Mouse (Mus musculus) forebrain, embryonic 11.5 days (tissue): ENCODE data around the gene Synpr. TPM values are rescaled to one million over a fixed set of nuclear protein-coding genes. Genes with fewer than 3 reads are reported as not detected.
"Not testable (repeated sequence)": the region's sequence is repeated elsewhere in the genome, so short reads cannot be mapped to it uniquely, and the experiment has no call there.

Experiments used
- ATAC-seq: fragments of 200-750 bp; cut with Nextera tagmentation; replicated peaks from 2 replicates; pipeline ENCODE4 v1.8.0; 2017; ENCODE audit warnings: moderate TSS enrichment; ENCODE audit not compliant: low FRiP score
- DNase-seq: peaks from one replicate; pipeline ENCODE4 v3.0.0-alpha.2; 2017; ENCODE audit warnings: low spot score
- H3K27ac ChIP-seq: fragments of 300-500 bp; sonication (generic); 2 replicates; pipeline ENCODE4 v1.5.1; 2014; ENCODE audit warnings: low read depth, low read length
- H3K27me3 ChIP-seq: fragments of 300-500 bp; sonication (generic); 2 replicates; pipeline ENCODE4 v1.6.1; 2014; ENCODE audit warnings: mild to moderate bottlenecking, low read length, mixed read lengths; ENCODE audit not compliant: control insufficient read depth, insufficient read depth
- H3K36me3 ChIP-seq: fragments of 300-500 bp; sonication (generic); 2 replicates; pipeline ENCODE4 v1.6.1; 2014; ENCODE audit warnings: mild to moderate bottlenecking, low read length, moderate library complexity, mixed read lengths; ENCODE audit not compliant: control insufficient read depth, insufficient read depth
- H3K4me1 ChIP-seq: fragments of 300-500 bp; sonication (generic); replicated peaks from 2 replicates; pipeline ENCODE4 v1.6.1; 2014; ENCODE audit warnings: low read length, mixed read lengths; ENCODE audit not compliant: control insufficient read depth, insufficient read depth
- H3K4me2 ChIP-seq: fragments of 300-500 bp; sonication (generic); 2 replicates; pipeline ENCODE4 v1.6.1; 2014; ENCODE audit warnings: low read depth, mild to moderate bottlenecking, low read length, moderate library complexity, mixed read lengths; ENCODE audit not compliant: severe bottlenecking
- H3K4me3 ChIP-seq: fragments of 300-500 bp; sonication (generic); 2 replicates; pipeline ENCODE4 v1.5.1; 2014; ENCODE audit warnings: low read depth, low read length
- H3K9ac ChIP-seq: fragments of 300-500 bp; sonication (generic); 2 replicates; pipeline ENCODE4 v1.6.1; 2014; ENCODE audit warnings: low read length
- H3K9me3 ChIP-seq: fragments of 300-500 bp; sonication (generic); 2 replicates; pipeline ENCODE4 v1.6.1; 2016; ENCODE audit warnings: low read length, mixed read lengths; ENCODE audit not compliant: control insufficient read depth
- WGBS: fragments of 180-500 bp; shearing (Covaris S2); extraction: QIAGEN DNeasy Blood & Tissue Kit; methylation state at CpG from one replicate; pipeline ENCODE4 v1.1.7; 2014; 5-methylcytosine and 5-hydroxymethylcytosine counted together
- polyA plus RNA-seq: library from polyadenylated mRNA; unstranded; fragments of >200 nt; fragmentation: Nextera tagmentation; extraction: Ambion mirVana; gene quantifications from 2 replicates; pipeline ENCODE4 v1.2.1, GENCODE M21; 2014

Synpr gene
- 5.4 and 6.9 TPM in 2 replicates for polyA plus RNA-seq

DNA sequence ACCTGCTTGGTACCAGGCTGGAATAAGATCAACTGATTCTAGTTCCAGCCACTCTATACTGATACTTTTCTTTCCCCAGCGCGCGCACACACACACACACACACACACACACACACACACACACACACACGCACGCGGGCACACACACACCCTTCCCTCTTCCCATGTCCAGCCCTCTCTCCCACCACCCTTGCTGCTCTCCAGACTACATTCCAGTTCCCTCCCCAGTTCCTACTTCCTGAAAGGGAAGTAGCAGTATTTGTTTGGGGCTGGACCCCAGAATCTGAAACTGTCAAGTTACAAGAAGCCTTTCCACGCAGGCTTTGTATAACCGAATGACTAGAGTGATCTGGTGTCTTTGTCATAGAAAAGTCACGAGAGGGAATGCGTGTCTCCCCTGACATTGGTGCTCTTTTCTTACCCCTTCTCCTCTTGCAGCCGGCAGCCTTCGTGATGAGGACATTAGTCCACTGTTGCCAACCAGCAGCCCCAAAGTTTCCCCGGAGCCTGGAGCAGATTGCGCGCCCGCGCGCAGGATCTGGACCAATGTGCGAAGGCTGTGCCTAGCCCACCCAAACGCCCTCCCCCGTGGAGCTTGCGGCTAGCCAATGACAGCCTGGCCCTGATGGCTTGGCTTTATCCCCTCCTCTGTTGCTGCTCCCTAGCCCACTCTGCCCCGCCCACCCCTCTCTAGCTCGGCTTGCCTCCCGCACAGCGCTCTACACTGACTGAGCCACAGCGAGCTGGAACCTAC lies at the start of gene Synpr:
Gene Synpr, plus strand, starts transcription at position 690 of the 754 bp plus-strand sequence.
- no peaks in the 10 kb centered on the region for H3K9me3 ChIP-seq
- H3K4me2 ChIP-seq, result peak within 1 kb of the TSS; percentile 77
- no peaks in the 10 kb centered on the region for H3K4me1 ChIP-seq
- H3K9ac ChIP-seq, result peak within 1 kb of the TSS; percentile 35
- 5% methylated on average over 27 of the region's 27 CpGs for WGBS
- peak; percentile 100 for ATAC-seq
- H3K36me3 ChIP-seq, result no peaks in the 10 kb centered on the region
- no peaks in the 10 kb centered on the region; the same call in 1 of the 2 replicates for H3K27me3 ChIP-seq
- no peak within 1 kb of the TSS for H3K27ac ChIP-seq
- H3K4me3 ChIP-seq, result peak within 1 kb of the TSS; percentile 32
- DNase-seq, result peak; percentile 93

DNA sequence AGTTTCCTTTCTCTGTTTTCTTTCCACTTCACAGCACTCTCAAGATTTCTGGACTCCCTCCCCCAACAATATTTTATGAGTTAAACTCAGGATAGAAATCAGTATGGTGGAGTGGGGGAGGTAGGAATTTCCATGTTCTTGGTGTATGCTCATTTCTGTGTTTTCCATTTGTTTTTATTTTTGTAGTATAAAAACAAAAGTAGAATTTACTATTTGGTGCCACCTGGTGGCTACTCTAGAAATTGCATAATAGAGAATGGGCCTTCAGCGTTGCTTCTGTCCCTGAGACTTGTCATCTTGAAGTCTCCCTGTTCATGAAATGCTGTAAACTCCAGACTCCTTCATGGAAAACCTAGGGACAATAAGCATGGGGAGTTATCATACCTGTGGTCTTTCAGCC lies 47.7 kb upstream of the Synpr start:
- DNase-seq (no peak), ATAC-seq (peak; percentile 10; the same call in 1 of the 2 replicates)
- Histone ChIP-seq H3K36me3 (no peaks in the 10 kb centered on the region), H3K9ac (no peak overlapping the region), H3K4me1 (no peaks in the 10 kb centered on the region), H3K9me3 (no peaks in the 10 kb centered on the region), H3K27me3 (no peaks in the 10 kb centered on the region), H3K4me3 (no peak overlapping the region), H3K4me2 (no peak overlapping the region), H3K27ac (no peak overlapping the region)
- 6% methylated on average over 1 of the region's 1 CpGs for WGBS

DNA sequence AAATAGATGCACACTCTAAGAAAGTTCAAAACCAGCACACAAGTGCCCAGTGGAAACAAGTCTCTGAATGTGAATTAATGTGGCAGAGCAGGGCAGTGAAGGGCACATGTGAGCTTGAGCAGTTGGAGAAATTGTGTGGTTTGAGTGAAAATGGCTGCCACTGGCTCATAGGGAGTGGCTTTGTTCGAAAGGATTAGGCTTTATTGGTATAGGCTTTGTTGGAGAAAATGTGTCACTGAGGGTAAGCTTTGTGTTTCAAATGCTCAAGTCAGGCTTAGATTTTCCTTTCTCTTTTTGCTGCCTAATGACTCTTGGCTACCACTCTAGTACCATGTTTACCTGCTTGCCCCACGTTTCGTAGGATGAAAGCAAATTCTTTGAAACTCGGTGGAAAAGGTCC lies 37.1 kb upstream of the Synpr start:
- no peaks in the 10 kb centered on the region for H3K36me3 ChIP-seq
- no peaks in the 10 kb centered on the region for H3K27me3 ChIP-seq
- H3K4me3 ChIP-seq, result no peak overlapping the region
- peak; percentile 44; the same call in 1 of the 2 replicates for ATAC-seq
- WGBS, result 37% methylated on average over 4 of the region's 4 CpGs
- no peak overlapping the region for H3K27ac ChIP-seq
- DNase-seq, result no peak
- no peak overlapping the region for H3K4me2 ChIP-seq
- H3K9ac ChIP-seq, result no peak overlapping the region
- no peaks in the 10 kb centered on the region for H3K9me3 ChIP-seq
- no peaks in the 10 kb centered on the region for H3K4me1 ChIP-seq

DNA sequence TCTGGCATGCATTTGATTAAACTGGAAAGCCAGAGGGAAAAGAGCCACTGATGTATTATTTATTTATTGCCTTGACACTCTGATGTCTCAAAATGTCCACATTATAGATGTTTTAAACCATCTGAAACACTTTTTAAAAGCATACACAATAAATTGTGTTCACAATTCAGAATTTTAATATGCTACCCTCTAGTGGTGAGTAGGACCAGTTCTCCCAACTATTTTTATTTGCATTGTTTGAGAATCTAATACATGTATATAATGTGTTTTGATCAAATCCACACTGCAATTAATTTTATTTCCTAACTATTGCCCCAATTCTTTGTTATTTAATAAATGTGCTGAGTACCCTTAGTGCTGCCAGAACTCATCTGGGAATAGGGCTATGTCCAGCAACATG lies 35.2 kb upstream of the Synpr start:
- Histone ChIP-seq H3K4me1 (no peaks in the 10 kb centered on the region), H3K36me3 (no peaks in the 10 kb centered on the region), H3K27ac (no peak overlapping the region), H3K9ac (no peak overlapping the region), H3K9me3 (no peaks in the 10 kb centered on the region), H3K4me2 (no peak overlapping the region), H3K4me3 (no peak overlapping the region), H3K27me3 (no peaks in the 10 kb centered on the region)
- DNase-seq (no peak), ATAC-seq (no peak)

DNA sequence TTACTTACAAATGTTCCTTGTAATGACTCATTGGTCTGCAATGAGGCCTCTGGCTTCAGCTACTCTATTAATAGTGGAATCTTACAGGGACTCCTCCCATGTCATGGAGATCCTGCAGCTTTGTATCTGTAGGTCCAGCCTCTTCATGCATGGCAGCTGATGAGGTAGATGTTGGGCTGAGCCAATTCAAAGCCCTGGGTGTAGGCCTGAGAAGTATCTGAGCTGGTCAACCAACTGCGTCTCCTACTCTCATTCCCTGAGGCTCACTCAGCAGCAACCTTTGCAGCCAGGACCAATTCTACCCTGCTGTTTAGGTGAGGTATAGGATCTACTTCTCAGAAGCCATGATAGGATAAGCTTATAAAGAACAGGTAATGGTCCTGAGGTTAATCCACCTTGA lies 32.0 kb upstream of the Synpr start:
- no peaks in the 10 kb centered on the region for H3K4me1 ChIP-seq
- no peak overlapping the region for H3K4me3 ChIP-seq
- H3K27me3 ChIP-seq, result no peaks in the 10 kb centered on the region
- H3K9ac ChIP-seq, result no peak overlapping the region
- H3K27ac ChIP-seq, result no peak overlapping the region
- 76% methylated on average over 1 of the region's 1 CpGs for WGBS
- H3K4me2 ChIP-seq, result no peak overlapping the region
- no peaks in the 10 kb centered on the region for H3K9me3 ChIP-seq
- no peak for ATAC-seq
- no peak for DNase-seq
- no peaks in the 10 kb centered on the region for H3K36me3 ChIP-seq

DNA sequence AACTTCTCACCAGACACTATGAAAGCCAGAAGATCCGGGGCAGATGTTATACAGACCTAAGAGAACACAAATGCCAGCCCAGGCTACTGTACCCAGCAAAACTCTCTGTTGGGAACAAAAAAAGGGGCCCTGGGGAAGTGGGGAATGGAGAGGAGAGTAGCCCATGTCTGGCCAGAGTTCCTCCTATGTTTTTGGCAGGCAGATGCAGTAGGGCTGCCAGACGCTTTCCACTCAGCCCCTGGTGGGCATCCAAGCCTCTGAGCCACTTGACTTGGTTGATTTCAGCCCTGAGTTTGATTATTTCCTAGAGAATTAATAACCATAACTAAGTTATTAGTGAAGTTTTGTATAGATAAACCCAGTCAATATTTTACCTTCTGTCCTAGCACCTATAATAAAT lies 29.8 kb upstream of the Synpr start:
- H3K36me3 ChIP-seq, H3K9ac ChIP-seq, ATAC-seq, H3K4me3 ChIP-seq, H3K9me3 ChIP-seq, DNase-seq, H3K4me2 ChIP-seq, H3K27me3 ChIP-seq, H3K27ac ChIP-seq, H3K4me1 ChIP-seq: not testable (repeated sequence)
- 80% methylated on average over 2 of the region's 2 CpGs for WGBS

DNA sequence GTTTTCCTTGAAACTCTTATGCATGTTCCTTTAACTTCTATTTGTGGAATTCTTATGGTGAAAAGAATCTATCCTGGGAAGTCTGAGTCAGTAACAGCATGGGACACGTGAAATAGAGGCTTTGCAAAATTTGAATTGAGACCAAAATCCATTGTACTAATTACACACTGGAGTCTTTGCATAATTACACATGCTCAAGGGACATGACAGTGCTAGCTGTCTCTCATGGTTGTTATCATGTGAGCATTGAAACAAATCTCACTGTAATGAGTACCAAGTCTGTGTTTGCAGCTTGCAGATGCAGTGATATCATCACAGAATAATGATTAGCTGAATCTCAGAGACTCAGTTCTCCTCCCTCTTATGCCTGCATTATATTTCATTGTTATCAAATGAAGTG lies 22.2 kb upstream of the Synpr start:
- Histone ChIP-seq H3K27ac (no peak overlapping the region), H3K36me3 (no peaks in the 10 kb centered on the region), H3K9me3 (no peaks in the 10 kb centered on the region), H3K27me3 (no peaks in the 10 kb centered on the region), H3K4me1 (no peaks in the 10 kb centered on the region), H3K9ac (no peak overlapping the region), H3K4me3 (no peak overlapping the region), H3K4me2 (no peak overlapping the region)
- DNase-seq, result no peak
- WGBS, result 26% methylated on average over 1 of the region's 1 CpGs
- ATAC-seq, result no peak

DNA sequence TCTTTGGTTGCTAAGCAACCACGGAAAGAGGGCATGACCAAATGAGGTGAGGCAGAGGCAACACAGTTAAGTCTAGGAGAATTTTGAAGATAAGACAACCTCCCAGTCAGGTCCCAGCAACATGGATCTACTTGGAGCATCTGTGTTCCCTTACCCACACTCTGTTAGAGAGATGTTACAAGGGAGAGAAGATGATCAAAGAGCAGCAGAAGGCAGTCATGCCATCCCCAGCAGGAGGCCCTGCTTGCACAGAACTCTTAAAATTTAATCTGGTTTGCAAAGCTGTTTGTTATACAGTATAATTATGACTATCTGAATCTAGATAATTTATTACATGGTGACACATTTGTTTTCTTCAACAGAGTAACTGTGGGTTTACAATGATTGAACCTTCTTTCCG lies 18.2 kb upstream of the Synpr start:
- no peak overlapping the region for H3K4me3 ChIP-seq
- no peaks in the 10 kb centered on the region for H3K4me1 ChIP-seq
- WGBS, result 79% methylated on average over 2 of the region's 2 CpGs
- no peaks in the 10 kb centered on the region for H3K36me3 ChIP-seq
- H3K9ac ChIP-seq, result no peak overlapping the region
- ATAC-seq (no peak), DNase-seq (no peak)
- H3K27me3 ChIP-seq, result no peaks in the 10 kb centered on the region
- H3K27ac ChIP-seq, result no peak overlapping the region
- H3K4me2 ChIP-seq, result no peak overlapping the region
- H3K9me3 ChIP-seq, result no peaks in the 10 kb centered on the region

DNA sequence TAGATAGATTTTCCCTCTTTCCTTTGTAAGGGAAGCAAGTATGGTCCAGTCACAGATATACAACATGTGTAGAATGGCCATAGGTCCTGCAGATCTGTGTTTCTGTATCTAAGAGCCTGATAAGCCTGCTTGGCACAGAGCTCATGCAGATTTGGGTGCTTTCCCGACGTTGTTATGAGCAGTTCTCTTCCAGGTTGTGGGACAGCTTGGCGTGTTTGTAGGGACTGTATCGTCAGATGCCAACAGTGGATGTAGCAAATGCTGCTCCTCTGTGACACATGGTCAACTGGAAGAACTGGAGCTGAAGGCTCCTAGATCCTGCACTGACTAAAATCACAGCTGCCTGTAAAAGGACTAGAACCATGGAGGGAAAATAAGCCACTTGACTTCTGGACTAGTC lies 17.4 kb upstream of the Synpr start:
- Histone ChIP-seq H3K4me3 (no peak overlapping the region), H3K4me2 (no peak overlapping the region), H3K36me3 (no peaks in the 10 kb centered on the region), H3K9me3 (no peaks in the 10 kb centered on the region), H3K9ac (no peak overlapping the region), H3K27me3 (no peaks in the 10 kb centered on the region), H3K27ac (no peak overlapping the region), H3K4me1 (no peaks in the 10 kb centered on the region)
- no peak for DNase-seq
- ATAC-seq, result no peak
- 88% methylated on average over 4 of the region's 4 CpGs for WGBS
